Mouse (Mus musculus) left cerebral cortex, adult 6 months (tissue): ENCODE results near the gene Ate1. TPM values are rescaled to one million over a fixed set of nuclear protein-coding genes. Genes with fewer than 3 reads are reported as not detected.

Experiments
- long read RNA-seq, 2 experiments: library from polyadenylated mRNA; unstranded; transcript quantifications; one replicate each; pipeline ENCODE4 v2.0.0; 2019 to 2020
- polyA plus RNA-seq: library from polyadenylated mRNA; unstranded; fragments of <200 nt; fragmentation: Nextera tagmentation; gene quantifications from 2 replicates; pipeline ENCODE4 v1.2.3, GENCODE M21; 2021

Ate1 gene
- 55.3 and 67.0 TPM in 2 replicates for polyA plus RNA-seq
- long read RNA-seq, experiment 1, full-length matches to known transcripts: 116 of 149 reads
- long read RNA-seq, experiment 1, partial matches to known transcripts: 14 of 149 reads
- long read RNA-seq, experiment 1, other reads (novel, unspliced or antisense): 19 of 149 reads
- long read RNA-seq, experiment 2, full-length matches to known transcripts: 8 of 60 reads
- long read RNA-seq, experiment 2, partial matches to known transcripts: 34 of 60 reads
- long read RNA-seq, experiment 2, other reads (novel, unspliced or antisense): 18 of 60 reads

GRCm38 (mm10) chr7:130520049-130520425 is at the start of gene Ate1:
Gene Ate1, minus strand, starts transcription at chr7:130520369.

Other genes with a start within 250 kb of the Ate1 start
- 9.5 and 85.1 TPM in 2 replicates for gene Nsmce4a, start 52.7 kb upstream of the Ate1 start, polyA plus RNA-seq
- 11.2 and 17.5 TPM in 2 replicates for gene Tacc2, start 57.1 kb upstream of the Ate1 start, polyA plus RNA-seq